8 mouse cellular contexts compared by ENCODE assay signal in genomic region chr19:59943322-59943871, GRCm38 (mm10). TPM values are rescaled to one million over a fixed set of nuclear protein-coding genes. Genes with fewer than 3 reads are reported as not detected.
DNase-seq lines count a peak whose midpoint lies in the region; ATAC-seq and TF ChIP-seq lines count a peak whose summit lies in the region.

TSS of gene Rab11fip2 (minus strand) at chr19:59943654.

- H3K4me1 ChIP-seq in intestine, postnatal 0 days (replicated peaks; ENCODE audit: control insufficient read depth, insufficient read depth, low read length) = no peaks in the 10 kb centered on the region
- H3K4me1 ChIP-seq in midbrain, embryonic 10.5 days = peaks cover 23% of the 10 kb centered on the region

- H3K9me3 ChIP-seq in intestine, postnatal 0 days (ENCODE audit: control insufficient read depth) = no peaks in the 10 kb centered on the region
- H3K9me3 ChIP-seq in midbrain, embryonic 10.5 days (replicated peaks) = no peaks in the 10 kb centered on the region

- intact Hi-C loops in left cerebral cortex, postnatal 36 days (cut with DNase I) = loop anchor here (2.0 kb wide), 1 partner anchor 485 kb away; the partner anchor contains the start of gene Emx2

- H3K27me3 ChIP-seq in intestine, postnatal 0 days (replicated peaks; ENCODE audit: control insufficient read depth, insufficient read depth, low read length) = no peaks in the 10 kb centered on the region
- H3K27me3 ChIP-seq in midbrain, embryonic 10.5 days (ENCODE audit: low read depth, poor library complexity, severe bottlenecking) = 0 out of 2 replicates have a peak, but pooled peaks cover 4% of the 10 kb centered on the region

- ATAC-seq in intestine, postnatal 0 days = peak; percentile 99

- H3K36me3 ChIP-seq in intestine, postnatal 0 days (ENCODE audit: control insufficient read depth, insufficient read depth) = no peaks in the 10 kb centered on the region
- no peaks in the 10 kb centered on the region for H3K36me3 ChIP-seq in midbrain, embryonic 10.5 days

- peak within 1 kb of the TSS; percentile 82 for H3K9ac ChIP-seq in intestine, postnatal 0 days (ENCODE audit: low read depth, low read length)

- H3K4me2 ChIP-seq in intestine, postnatal 0 days (replicated peaks; ENCODE audit: low read depth) = peak within 1 kb of the TSS; percentile 73

- H3K27ac ChIP-seq in intestine, postnatal 0 days (ENCODE audit: low read depth, low read length) = peak within 1 kb of the TSS; percentile 92
- peak within 1 kb of the TSS; percentile 97 for H3K27ac ChIP-seq in midbrain, embryonic 10.5 days (replicated peaks)

- H3K4me3 ChIP-seq in intestine, postnatal 0 days (ENCODE audit: low read depth, low read length) = peak within 1 kb of the TSS; percentile 74
- H3K4me3 ChIP-seq in midbrain, embryonic 10.5 days = peak within 1 kb of the TSS; percentile 86

- peak; percentile 67 for DNase-seq in adrenal gland, adult 8-10 months
- DNase-seq in embryo, embryonic 11.5 days (ENCODE audit: low read depth, low spot score) = peak; percentile 82
- peak; percentile 79 to 88 for DNase-seq in gastrocnemius, postnatal 4 days (ENCODE audit: low spot score in 2 of 2)
- DNase-seq in left cerebral cortex, postnatal 36 days (ENCODE audit: low spot score in 2 of 2) = peak; percentile 88 to 90
- peak; percentile 93 for DNase-seq in midbrain, embryonic 10.5 days (ENCODE audit: low spot score)
- peak; percentile 77 to 83 for DNase-seq in right cerebral cortex, postnatal 36 days (ENCODE audit: low spot score in 2 of 2)
- peak; percentile 82 to 83 for DNase-seq in urinary bladder, postnatal 4 days (ENCODE audit: low spot score in 2 of 2)

- WGBS in intestine, postnatal 0 days = under 1% methylated on average over 67 of the region's 72 CpGs
- WGBS in midbrain, embryonic 10.5 days = under 1% methylated on average over 70 of the region's 72 CpGs

- TF ChIP-seq CTCF in intestine, postnatal 0 days (IDR thresholded peaks at IDR 0.05; ENCODE audit: low read depth) = no peak

RNA-seq across cellular contexts. Expression of gene Rab11fip2, which starts in this region (rescaled TPM):
- total RNA-seq in adrenal gland, adult 8-10 months (2022) = 10 to 100 TPM; 18.4 to 25.0 (median 22.2) TPM
- total RNA-seq in gastrocnemius, postnatal 4 days (2021) = 10 to 100 TPM; 19.9 to 22.2 TPM
- 2.4 TPM in 2 replicates for polyA plus RNA-seq in intestine, postnatal 0 days (2015; fragmentation: Nextera tagmentation; extraction: Ambion mirVana)
- total RNA-seq in left cerebral cortex, postnatal 36 days (2021) = 10 to 100 TPM; 74.0 TPM
- polyA plus RNA-seq in midbrain, embryonic 10.5 days (2016; fragmentation: Nextera tagmentation; extraction: Ambion mirVana) = 1.8 and 3.1 TPM in 2 replicates

Comparison
In these comparisons a context has a peak if more than half of its experiments do, and no peak if none do; other contexts are left out.
1. Peak in every context shown above with its lines: DNase-seq, ATAC-seq, H3K4me3 ChIP-seq and H3K27ac ChIP-seq.